Mouse (Mus musculus) hindbrain, postnatal 0 days (tissue): ENCODE measurements around the gene Ptges2. TPM values are rescaled to one million over a fixed set of nuclear protein-coding genes. Genes with fewer than 3 reads are reported as not detected.

Experiments
- ATAC-seq: fragments of 200-750 bp; cut with Nextera tagmentation; 2 replicates; pipeline ENCODE4 v1.8.0; 2017; ENCODE audit warnings: mild to moderate bottlenecking, moderate TSS enrichment, moderate library complexity
- DNase-seq: peaks from one replicate; pipeline ENCODE4 v3.0.0-alpha.2; 2015; ENCODE audit warnings: low spot score
- H3K27ac ChIP-seq: fragments of 300-500 bp; sonication (generic); 2 replicates; pipeline ENCODE4 v1.5.1; 2014; ENCODE audit warnings: mild to moderate bottlenecking
- H3K27me3 ChIP-seq: fragments of 300-500 bp; sonication (generic); 2 replicates; pipeline ENCODE4 v1.6.1; 2014; ENCODE audit warnings: low read length, mixed read lengths; ENCODE audit not compliant: insufficient read depth
- H3K36me3 ChIP-seq: fragments of 300-500 bp; sonication (generic); 2 replicates; pipeline ENCODE4 v1.6.1; 2014; ENCODE audit warnings: low read length, mixed read lengths; ENCODE audit not compliant: insufficient read depth
- H3K4me1 ChIP-seq: fragments of 300-500 bp; sonication (generic); 2 replicates; pipeline ENCODE4 v1.6.1; 2014; ENCODE audit warnings: antibody characterized with exemption, low read length, mixed read lengths; ENCODE audit not compliant: insufficient read depth
- H3K4me2 ChIP-seq: fragments of 300-500 bp; sonication (generic); 2 replicates; pipeline ENCODE4 v1.6.1; 2014; ENCODE audit warnings: low read depth, mild to moderate bottlenecking, low read length, moderate library complexity, mixed read lengths
- H3K4me3 ChIP-seq: fragments of 300-500 bp; sonication (generic); 2 replicates; pipeline ENCODE4 v1.5.1; 2014; ENCODE audit warnings: low read length
- H3K9ac ChIP-seq: fragments of 300-500 bp; sonication (generic); replicated peaks from 2 replicates; pipeline ENCODE4 v1.6.1; 2014; ENCODE audit warnings: mild to moderate bottlenecking, low read length, moderate library complexity, mixed read lengths
- H3K9me3 ChIP-seq: fragments of 300-500 bp; sonication (generic); 2 replicates; pipeline ENCODE4 v1.6.1; 2016; ENCODE audit warnings: low read length, mixed read lengths
- CTCF ChIP-seq: IDR thresholded peaks from 2 replicates; pipeline ENCODE4 v1.5.1; 2016; ENCODE audit warnings: antibody characterized with exemption, control low read depth, low read depth
- WGBS: fragments of 180-500 bp; shearing (Covaris S2); extraction: QIAGEN DNeasy Blood & Tissue Kit; methylation state at CpG from one replicate; pipeline ENCODE4 v1.1.7; 2014; 5-methylcytosine and 5-hydroxymethylcytosine counted together
- polyA plus RNA-seq: library from polyadenylated mRNA; unstranded; fragments of >200 nt; fragmentation: Nextera tagmentation; extraction: Ambion mirVana; gene quantifications from 2 replicates; pipeline ENCODE4 v1.2.1, GENCODE M21; 2015
- total RNA-seq: library from RNA; depleted of rRNA; stranded (reverse); fragments of >200 nt; gene quantifications from 2 replicates; pipeline ENCODE4 v1.2.3, GENCODE M21; 2014

The Ptges2 gene
- total and polyA plus RNA-seq, 2 experiments from 2014 or later = 41.3 to 55.6 TPM

DNA sequence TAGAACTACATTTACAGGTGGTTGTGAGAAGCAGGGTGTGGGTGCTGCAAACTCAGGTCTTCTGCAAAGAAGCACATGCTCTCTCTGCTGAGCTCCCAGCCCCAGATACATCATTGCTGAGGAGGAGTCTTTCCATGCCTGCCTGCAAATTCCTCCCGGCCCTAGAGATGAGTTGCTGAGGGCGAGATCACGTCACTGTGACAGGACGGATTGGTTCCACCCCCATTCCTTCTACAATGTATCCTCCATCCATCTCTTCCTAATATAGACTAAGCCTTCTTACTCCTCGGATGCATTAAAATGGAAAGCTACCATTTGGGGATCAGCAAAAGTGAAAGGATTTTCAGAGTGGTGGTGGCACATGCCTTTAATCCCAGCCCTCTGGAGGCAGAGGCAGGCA is 29.9 kb downstream of the Ptges2 start:
- 63% methylated on average over 5 of the region's 5 CpGs for WGBS
- DNase-seq (no peak), ATAC-seq (no peak)
- Histone ChIP-seq H3K36me3 (peaks cover 10% of the 10 kb centered on the region), H3K4me3 (no peak overlapping the region), H3K9ac (no peak overlapping the region), H3K4me2 (no peak overlapping the region), H3K9me3 (no peaks in the 10 kb centered on the region), H3K27me3 (no peaks in the 10 kb centered on the region), H3K4me1 (peaks cover 37% of the 10 kb centered on the region), H3K27ac (no peak overlapping the region)
- TF ChIP-seq CTCF = no peak

DNA sequence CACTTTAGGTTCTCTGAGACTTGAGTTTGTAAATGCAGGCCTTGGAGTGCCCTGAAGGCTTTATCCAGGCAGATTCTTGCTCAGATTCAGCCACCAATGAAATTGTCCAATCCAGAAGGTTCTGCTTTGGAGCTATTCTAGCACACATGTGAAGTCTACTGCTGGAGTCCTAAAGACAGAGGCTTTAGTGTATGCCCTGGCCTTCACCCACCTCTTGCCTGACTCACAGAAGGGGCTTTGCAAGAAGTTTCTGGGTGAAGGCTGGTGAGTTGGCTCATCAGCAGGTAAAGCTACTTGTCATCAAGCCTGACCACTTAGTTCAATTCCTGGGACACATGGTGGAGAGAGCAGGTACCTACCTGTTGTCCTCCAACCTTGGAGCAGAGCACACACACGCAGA is 30.4 kb downstream of the Ptges2 start:
- H3K27me3 ChIP-seq = no peaks in the 10 kb centered on the region
- no peak for DNase-seq
- ATAC-seq = no peak
- H3K4me3 ChIP-seq = no peak overlapping the region
- TF ChIP-seq CTCF = no peak
- no peak overlapping the region for H3K9ac ChIP-seq
- H3K27ac ChIP-seq = no peak overlapping the region
- WGBS = 94% methylated on average over 1 of the region's 1 CpGs
- H3K9me3 ChIP-seq = no peaks in the 10 kb centered on the region
- H3K4me2 ChIP-seq = no peak overlapping the region
- peaks cover 37% of the 10 kb centered on the region for H3K4me1 ChIP-seq
- peaks cover 4% of the 10 kb centered on the region; the same call in 1 of the 2 replicates for H3K36me3 ChIP-seq

DNA sequence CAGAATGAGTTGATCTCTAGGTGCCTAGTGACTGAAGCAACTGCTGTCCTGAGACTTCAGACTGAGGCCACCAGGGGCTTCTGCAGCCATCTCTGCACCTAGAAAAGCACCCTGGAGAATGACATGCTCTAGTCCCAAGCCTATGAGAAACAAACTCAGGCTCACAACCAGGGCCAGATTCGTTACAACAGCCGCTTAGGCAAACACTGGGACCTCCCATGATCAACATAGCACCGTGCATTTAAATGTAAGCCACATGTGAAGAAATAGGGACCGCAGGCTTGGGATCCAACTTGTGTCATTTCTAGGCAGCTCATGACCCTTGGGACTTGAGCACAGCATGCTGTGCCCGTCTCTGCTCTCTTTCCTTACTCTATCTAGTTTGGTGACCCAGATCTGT is 32.0 kb downstream of the Ptges2 start:
- Histone ChIP-seq H3K9ac (peak overlapping the region; percentile 7; the same call in 1 of the 2 replicates), H3K4me1 (peaks cover 37% of the 10 kb centered on the region), H3K27ac (peak overlapping the region; percentile 86; the same call in 1 of the 2 replicates), H3K4me2 (peak overlapping the region; percentile 86), H3K27me3 (no peaks in the 10 kb centered on the region), H3K4me3 (peak overlapping the region; percentile 50), H3K36me3 (no peaks in the 10 kb centered on the region), H3K9me3 (no peaks in the 10 kb centered on the region)
- DNase-seq (no peak), ATAC-seq (no peak)
- peak; percentile 13; the same call in 1 of the 2 replicates for TF ChIP-seq CTCF
- WGBS = 69% methylated on average over 5 of the region's 5 CpGs

DNA sequence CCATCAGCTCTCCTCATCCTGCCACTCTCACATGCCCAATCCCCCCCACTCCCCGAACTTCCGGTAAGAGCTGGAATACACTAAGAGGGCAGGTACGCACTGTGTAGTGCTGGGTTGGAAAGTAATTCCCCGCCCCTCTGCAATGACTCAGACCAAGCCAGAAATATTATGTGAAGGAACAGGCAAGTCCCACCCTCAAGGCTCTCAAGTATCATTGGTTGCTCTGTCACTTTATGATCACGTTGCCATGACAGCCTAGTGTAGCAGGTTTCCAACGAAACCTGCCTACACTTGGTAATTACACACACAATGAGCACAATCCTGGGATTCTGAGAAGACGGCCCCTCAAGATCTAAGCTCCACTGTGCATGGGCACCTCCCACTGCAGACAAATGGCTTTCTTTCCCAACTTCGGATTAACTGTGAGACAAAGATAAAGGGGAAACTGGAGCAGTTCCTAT is 32.6 kb downstream of the Ptges2 start:
- peak overlapping the region; percentile 86 for H3K27ac ChIP-seq
- no peaks in the 10 kb centered on the region for H3K9me3 ChIP-seq
- no peak for TF ChIP-seq CTCF
- ATAC-seq (peak; percentile 77), DNase-seq (peak; percentile 80)
- 34% methylated on average over 8 of the region's 8 CpGs for WGBS
- H3K9ac ChIP-seq = peak overlapping the region; percentile 46
- peak overlapping the region; percentile 86 for H3K4me2 ChIP-seq
- H3K4me1 ChIP-seq = peaks cover 33% of the 10 kb centered on the region
- peak overlapping the region; percentile 50 for H3K4me3 ChIP-seq
- H3K36me3 ChIP-seq = no peaks in the 10 kb centered on the region
- H3K27me3 ChIP-seq = no peaks in the 10 kb centered on the region

DNA sequence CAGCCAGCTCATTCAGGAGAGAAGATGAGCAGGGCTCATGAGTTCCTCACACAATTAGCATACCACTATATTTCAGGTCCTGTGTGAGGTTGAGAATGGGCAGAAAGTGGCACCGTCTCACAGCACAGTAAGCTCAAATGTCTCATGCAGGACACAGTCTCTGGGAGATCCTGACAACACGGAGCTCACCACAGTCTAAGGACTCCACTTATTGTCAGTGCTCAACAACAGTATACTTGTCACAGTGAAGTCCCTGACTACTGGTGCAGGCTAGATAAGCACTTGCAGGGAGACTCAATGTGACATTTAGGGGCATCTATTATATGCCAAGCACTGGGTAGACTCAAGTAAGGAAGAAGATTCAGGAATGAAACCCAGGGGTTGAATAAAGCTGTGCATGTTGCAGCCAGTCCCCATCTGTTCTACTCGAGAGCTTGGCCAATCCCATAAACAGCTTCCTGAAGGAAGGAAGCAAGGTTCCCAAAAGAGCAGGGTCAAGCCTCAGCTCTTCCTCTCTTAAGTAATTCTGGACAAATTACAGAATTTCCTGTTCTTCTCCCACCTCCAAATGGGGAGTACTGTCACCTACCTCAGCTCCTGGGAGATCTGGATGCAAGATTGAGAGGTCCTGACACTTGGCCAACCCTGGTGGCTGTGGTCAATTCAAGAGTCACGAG is 33.7 kb downstream of the Ptges2 start:
- Histone ChIP-seq H3K9ac (peak overlapping the region; percentile 46), H3K27ac (peak overlapping the region; percentile 86), H3K4me3 (peak overlapping the region; percentile 50), H3K4me1 (peaks cover 25% of the 10 kb centered on the region), H3K36me3 (no peaks in the 10 kb centered on the region), H3K9me3 (no peaks in the 10 kb centered on the region), H3K27me3 (no peaks in the 10 kb centered on the region), H3K4me2 (peak overlapping the region; percentile 86)
- WGBS = 55% methylated on average over 4 of the region's 4 CpGs
- ATAC-seq (no peak), DNase-seq (no peak)
- no peak for TF ChIP-seq CTCF

DNA sequence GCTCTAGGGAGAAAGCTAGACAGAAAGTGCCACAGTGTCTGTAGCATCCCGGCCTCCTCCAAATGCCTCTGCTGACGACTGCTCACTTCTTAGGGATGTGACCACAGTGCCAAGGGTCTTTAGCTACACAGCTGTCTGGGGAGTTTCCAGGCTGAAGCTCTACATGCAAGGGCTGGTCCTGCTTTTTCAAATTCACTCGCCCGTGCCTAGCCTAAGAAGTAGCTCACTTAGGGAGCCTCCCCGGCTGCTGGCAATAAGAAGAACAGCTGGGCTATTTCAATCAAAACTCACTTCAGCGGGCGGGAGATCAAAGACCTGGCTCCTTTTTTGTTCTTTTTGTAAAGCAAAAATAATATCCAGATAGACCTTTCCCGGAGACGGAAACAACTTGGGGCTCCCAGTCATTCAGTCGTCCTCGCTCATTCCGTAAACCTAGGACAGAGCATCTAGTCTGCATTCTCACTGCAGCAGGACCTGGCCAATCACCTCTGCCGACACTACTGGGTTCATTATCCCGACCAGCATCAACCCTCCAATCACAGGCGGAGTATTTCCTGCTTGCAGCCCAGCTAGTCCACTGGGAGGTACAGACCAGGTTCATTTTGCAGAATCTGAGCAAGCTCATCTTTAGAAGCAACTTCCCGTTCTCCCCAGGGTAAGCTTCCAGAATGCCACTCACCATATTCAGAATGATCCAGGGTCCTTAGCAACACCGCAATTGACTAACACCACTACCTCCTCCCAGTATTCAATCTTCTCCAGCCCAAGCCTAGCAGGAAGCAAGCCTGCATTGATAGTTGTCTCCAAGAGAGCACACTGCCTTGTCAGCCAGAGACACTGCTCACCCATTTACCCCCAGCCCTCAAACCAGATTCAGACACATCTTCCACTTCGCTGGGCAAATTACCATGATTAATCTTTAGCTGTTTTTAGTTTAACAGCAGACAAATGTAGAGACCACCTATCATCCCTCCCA is 35.3 kb downstream of the Ptges2 start:
- Histone ChIP-seq H3K4me2 (peak overlapping the region; percentile 86), H3K27ac (peak overlapping the region; percentile 86), H3K4me1 (peaks cover 20% of the 10 kb centered on the region), H3K36me3 (no peaks in the 10 kb centered on the region), H3K4me3 (peak overlapping the region; percentile 50), H3K9ac (peak overlapping the region; percentile 64), H3K9me3 (no peaks in the 10 kb centered on the region), H3K27me3 (no peaks in the 10 kb centered on the region)
- TF ChIP-seq CTCF = peak; percentile 15; the same call in 1 of the 2 replicates
- peak; percentile 97 for DNase-seq
- ATAC-seq = peak; percentile 96
- 3% methylated on average over 18 of the region's 18 CpGs for WGBS
